Mouse (Mus musculus) small intestine, adult 2 months (tissue): Measurements from ENCODE around the gene Dock4. TPM values are rescaled to one million over a fixed set of nuclear protein-coding genes. Genes with fewer than 3 reads are reported as not detected.

ENCODE experiments used
- H3K27ac ChIP-seq: fragments of 200-500 bp; 2 replicates; pipeline ENCODE4 v1.5.1; 2012; ENCODE audit warnings: low read depth, low read length, control low read depth, inconsistent platforms; ENCODE audit not compliant: insufficient read depth
- H3K27me3 ChIP-seq: fragments of 200-500 bp; 2 replicates; pipeline ENCODE4 v1.6.1; 2012; ENCODE audit warnings: mild to moderate bottlenecking, moderate library complexity, low read length, inconsistent platforms; ENCODE audit not compliant: control insufficient read depth, insufficient read depth
- H3K36me3 ChIP-seq: fragments of 200-500 bp; 2 replicates; pipeline ENCODE4 v1.6.1; 2012; ENCODE audit warnings: mild to moderate bottlenecking, low read length, control low read depth, inconsistent platforms; ENCODE audit not compliant: control insufficient read depth, insufficient read depth
- H3K4me1 ChIP-seq: fragments of 200-500 bp; 2 replicates; pipeline ENCODE4 v1.6.1; 2012; ENCODE audit warnings: low read length, inconsistent platforms, mixed read lengths; ENCODE audit not compliant: control insufficient read depth, insufficient read depth, insufficient read length
- H3K4me3 ChIP-seq: fragments of 200-500 bp; 2 replicates; pipeline ENCODE4 v1.5.1; 2012; ENCODE audit warnings: low read depth, mild to moderate bottlenecking, control low read depth, inconsistent platforms, low read length, moderate library complexity
- CTCF ChIP-seq: fragments of 200-500 bp; IDR thresholded peaks from 2 replicates; pipeline ENCODE4 v1.5.1; 2012; ENCODE audit warnings: low read depth, mild to moderate bottlenecking, control low read depth, inconsistent platforms, low read length, moderate library complexity, mixed read lengths; ENCODE audit not compliant: insufficient replicate concordance, insufficient read length; ENCODE audit errors: extremely low read depth
- POLR2A ChIP-seq: fragments of 200-500 bp; IDR thresholded peaks from 2 replicates; pipeline ENCODE4 v1.6.1; 2012; ENCODE audit warnings: low read depth, mild to moderate bottlenecking, control low read depth, inconsistent platforms, low read length, moderate library complexity
- WGBS: fragments of 180-500 bp; shearing (Covaris S2); methylation state at CpG from one replicate; pipeline ENCODE4 v1.1.7; 2018; 5-methylcytosine and 5-hydroxymethylcytosine counted together
- polyA plus RNA-seq: library from polyadenylated mRNA; depleted of rRNA; stranded (reverse); fragments of >200 nt; gene quantifications from 2 replicates; pipeline ENCODE4 v1.2.3, GENCODE M21; 2012

Gene Dock4
- polyA plus RNA-seq, 1 experiment = 0.94 TPM

- TF ChIP-seq CTCF = no peak
- no peak for TF ChIP-seq POLR2A
- H3K27me3 ChIP-seq = no peaks in the 10 kb centered on the region
- WGBS = 53% methylated on average over 4 of the region's 4 CpGs
- no peaks in the 10 kb centered on the region for H3K36me3 ChIP-seq
- H3K4me3 ChIP-seq = no peak overlapping the region
- H3K4me1 ChIP-seq = no peaks in the 10 kb centered on the region; the same call in 1 of the 2 replicates
- no peak overlapping the region for H3K27ac ChIP-seq
Observed at GRCm38 (mm10) chr12:40417257-40417656, 28.5 kb upstream of the Dock4 start.

- H3K4me3 ChIP-seq = no peak overlapping the region
- TF ChIP-seq POLR2A = no peak
- no peak for TF ChIP-seq CTCF
- H3K27me3 ChIP-seq = no peaks in the 10 kb centered on the region
- H3K4me1 ChIP-seq = 0 out of 2 replicates have a peak, but pooled peaks cover 2% of the 10 kb centered on the region
- H3K36me3 ChIP-seq = no peaks in the 10 kb centered on the region
- 90% methylated on average over 1 of the region's 1 CpGs for WGBS
- H3K27ac ChIP-seq = no peak overlapping the region
Observed at GRCm38 (mm10) chr12:40424991-40425390, 20.8 kb upstream of the Dock4 start.

- Histone ChIP-seq H3K4me1 (0 out of 2 replicates have a peak, but pooled peaks cover 2% of the 10 kb centered on the region), H3K4me3 (no peak overlapping the region), H3K27ac (no peak overlapping the region), H3K36me3 (no peaks in the 10 kb centered on the region), H3K27me3 (no peaks in the 10 kb centered on the region)
- TF ChIP-seq POLR2A = no peak
- no peak for TF ChIP-seq CTCF
- 82% methylated on average over 10 of the region's 10 CpGs for WGBS
Observed at GRCm38 (mm10) chr12:40427606-40428005, 18.1 kb upstream of the Dock4 start.

GRCm38 (mm10) chr12:40429976-40430375, 15.8 kb upstream of the Dock4 start:
- no peaks in the 10 kb centered on the region for H3K36me3 ChIP-seq
- 87% methylated on average over 3 of the region's 3 CpGs for WGBS
- TF ChIP-seq CTCF (no peak), POLR2A (no peak)
- H3K4me3 ChIP-seq = no peak overlapping the region
- no peaks in the 10 kb centered on the region for H3K27me3 ChIP-seq
- 0 out of 2 replicates have a peak, but pooled peaks cover 2% of the 10 kb centered on the region for H3K4me1 ChIP-seq
- H3K27ac ChIP-seq = no peak overlapping the region

- Histone ChIP-seq H3K4me1 (0 out of 2 replicates have a peak, but pooled peaks cover 2% of the 10 kb centered on the region), H3K36me3 (no peaks in the 10 kb centered on the region), H3K4me3 (no peak overlapping the region), H3K27me3 (no peaks in the 10 kb centered on the region), H3K27ac (no peak overlapping the region)
- WGBS = 90% methylated on average over 5 of the region's 5 CpGs
- TF ChIP-seq POLR2A (no peak), CTCF (no peak)
Observed at GRCm38 (mm10) chr12:40431075-40431474, 14.7 kb upstream of the Dock4 start.

GRCm38 (mm10) chr12:40434101-40434500, 11.7 kb upstream of the Dock4 start:
- H3K4me3 ChIP-seq = no peak overlapping the region
- 0 out of 2 replicates have a peak, but pooled peaks cover 2% of the 10 kb centered on the region for H3K4me1 ChIP-seq
- TF ChIP-seq POLR2A (no peak), CTCF (no peak)
- H3K36me3 ChIP-seq = no peaks in the 10 kb centered on the region
- WGBS = 18% methylated on average over 3 of the region's 3 CpGs
- H3K27me3 ChIP-seq = no peaks in the 10 kb centered on the region
- H3K27ac ChIP-seq = no peak overlapping the region

- WGBS = 90% methylated on average over 2 of the region's 2 CpGs
- Histone ChIP-seq H3K4me3 (no peak overlapping the region), H3K36me3 (no peaks in the 10 kb centered on the region), H3K27me3 (no peaks in the 10 kb centered on the region), H3K4me1 (0 out of 2 replicates have a peak, but pooled peaks cover 2% of the 10 kb centered on the region), H3K27ac (no peak overlapping the region)
- TF ChIP-seq CTCF = no peak
- TF ChIP-seq POLR2A = no peak
Observed at GRCm38 (mm10) chr12:40438049-40438448, 7.7 kb upstream of the Dock4 start.
